Mouse (Mus musculus) left cerebral cortex, postnatal 10 days (tissue): ENCODE data around the gene Bicdl1. TPM values are rescaled to one million over a fixed set of nuclear protein-coding genes. Genes with fewer than 3 reads are reported as not detected.

ENCODE experiments used
- microRNA-seq: library from miRNA; unstranded; fragments of <30 nt; microRNA quantifications from one replicate; pipeline ENCODE4 v1.2.0, GENCODE M21; 2022
- total RNA-seq, 2 experiments: library from RNA; stranded (reverse); gene quantifications; 2 replicates each; pipeline ENCODE4 v1.2.3; 2021

Gene Bicdl1
- total RNA-seq, 2 experiments from 2014 or later, result 120 to 129 TPM

Small RNA genes within 50 kb of the gene (microRNA-seq; reads per million reads assigned to microRNA genes)
- gene Mir7030, result not detected

Other genes with a start within 250 kb of the Bicdl1 start
- gene Sirt4, start 246.9 kb downstream of the Bicdl1 start, total RNA-seq, result 10 to 100 TPM; 26.8 to 31.2 TPM
- 10 to 100 TPM; 18.8 to 20.8 TPM for gene Pxn, start 224.9 kb downstream of the Bicdl1 start, total RNA-seq
- gene Rplp0, start 172.2 kb downstream of the Bicdl1 start, total RNA-seq, result 100 to 1,000 TPM; 400 to 410 TPM
- 10 to 100 TPM; 71.3 to 75.0 TPM for gene Gcn1l1, start 166.4 kb downstream of the Bicdl1 start, total RNA-seq
- gene Rab35, start 99.7 kb downstream of the Bicdl1 start, total RNA-seq, result 10 to 100 TPM; 91.6 to 94.6 TPM
- gene Cit, start 113.7 kb upstream of the Bicdl1 start, total RNA-seq, result 100 to 1,000 TPM; 105 to 116 TPM